Mouse (Mus musculus) hindbrain, embryonic 13.5 days (tissue): ENCODE measurements around the gene Kcnn3. TPM values are rescaled to one million over a fixed set of nuclear protein-coding genes. Genes with fewer than 3 reads are reported as not detected.
A peak's percentile ranks its signal among the peaks of the same experiment; 100 is the strongest.

Experiments used
- ATAC-seq: fragments of 200-750 bp; cut with Nextera tagmentation; 2 replicates; pipeline ENCODE4 v1.8.0; 2017; ENCODE audit warnings: moderate TSS enrichment; ENCODE audit not compliant: low FRiP score
- H3K27ac ChIP-seq: fragments of 300-500 bp; sonication (generic); 2 replicates; pipeline ENCODE4 v1.5.1; 2015; ENCODE audit warnings: inconsistent platforms, mild to moderate bottlenecking, moderate library complexity
- H3K27me3 ChIP-seq: fragments of 300-500 bp; sonication (generic); 2 replicates; pipeline ENCODE4 v1.6.1; 2015; ENCODE audit warnings: mild to moderate bottlenecking, inconsistent platforms
- H3K36me3 ChIP-seq: fragments of 300-500 bp; sonication (generic); 2 replicates; pipeline ENCODE4 v1.6.1; 2015; ENCODE audit warnings: mild to moderate bottlenecking, inconsistent platforms
- H3K4me1 ChIP-seq: fragments of 300-500 bp; sonication (generic); replicated peaks from 2 replicates; pipeline ENCODE4 v1.6.1; 2015; ENCODE audit warnings: inconsistent platforms
- H3K4me2 ChIP-seq: fragments of 300-500 bp; sonication (generic); 2 replicates; pipeline ENCODE4 v1.6.1; 2015; ENCODE audit warnings: inconsistent platforms, mild to moderate bottlenecking, moderate library complexity
- H3K4me3 ChIP-seq: fragments of 300-500 bp; sonication (generic); 2 replicates; pipeline ENCODE4 v1.5.1; 2015; ENCODE audit warnings: mild to moderate bottlenecking, inconsistent platforms
- H3K9ac ChIP-seq: fragments of 300-500 bp; sonication (generic); 2 replicates; pipeline ENCODE4 v1.6.1; 2015; ENCODE audit warnings: mild to moderate bottlenecking, inconsistent platforms
- H3K9me3 ChIP-seq: fragments of 300-500 bp; sonication (generic); 2 replicates; pipeline ENCODE4 v1.6.1; 2016; ENCODE audit warnings: inconsistent platforms
- WGBS: fragments of 180-500 bp; shearing (Covaris S2); methylation state at CpG from one replicate; pipeline ENCODE4 v1.1.7; 2015; 5-methylcytosine and 5-hydroxymethylcytosine counted together
- polyA plus RNA-seq: library from polyadenylated mRNA; unstranded; fragments of >200 nt; fragmentation: Nextera tagmentation; extraction: Ambion mirVana; gene quantifications from 2 replicates; pipeline ENCODE4 v1.2.1, GENCODE M21; 2015

Gene Kcnn3
- polyA plus RNA-seq, 1 experiment from 2014 or later = 6.6 TPM

GRCm38 (mm10) chr3:89700461-89700860 is 180.5 kb downstream of the Kcnn3 start:
- 64% methylated on average over 11 of the region's 11 CpGs for WGBS
- no peaks in the 10 kb centered on the region for H3K36me3 ChIP-seq
- H3K4me1 ChIP-seq = no peaks in the 10 kb centered on the region
- no peak overlapping the region for H3K4me2 ChIP-seq
- H3K4me3 ChIP-seq = no peak overlapping the region
- H3K27me3 ChIP-seq = 0 out of 2 replicates have a peak, but pooled peaks cover 5% of the 10 kb centered on the region
- no peak overlapping the region for H3K9ac ChIP-seq
- ATAC-seq = no peak
- no peak overlapping the region for H3K27ac ChIP-seq
- H3K9me3 ChIP-seq = no peaks in the 10 kb centered on the region

DNA sequence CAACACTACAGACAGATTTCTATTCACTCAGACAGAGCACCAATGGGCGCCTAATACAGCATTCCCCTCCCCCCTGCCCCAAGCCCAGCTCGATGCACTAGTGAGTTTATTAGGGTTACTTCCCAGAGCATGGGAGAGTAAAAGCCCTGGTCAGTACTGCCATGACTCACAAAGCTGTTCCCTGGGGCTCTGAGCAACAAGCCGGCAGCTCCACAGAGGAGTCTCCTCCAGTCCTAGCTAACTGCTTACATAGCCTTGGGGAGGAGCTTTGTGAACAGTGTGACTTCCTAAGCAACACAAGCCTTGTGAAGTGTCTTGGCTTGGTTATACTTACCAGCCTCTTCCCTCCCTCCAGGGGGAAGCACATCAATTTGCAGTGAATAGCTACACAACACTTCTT is 183.6 kb downstream of the Kcnn3 start:
- no peaks in the 10 kb centered on the region for H3K9me3 ChIP-seq
- no peak overlapping the region for H3K4me3 ChIP-seq
- no peaks in the 10 kb centered on the region for H3K27me3 ChIP-seq
- no peak overlapping the region for H3K9ac ChIP-seq
- no peaks in the 10 kb centered on the region for H3K4me1 ChIP-seq
- no peaks in the 10 kb centered on the region for H3K36me3 ChIP-seq
- 52% methylated on average over 3 of the region's 3 CpGs for WGBS
- no peak for ATAC-seq
- H3K27ac ChIP-seq = no peak overlapping the region
- no peak overlapping the region for H3K4me2 ChIP-seq

GRCm38 (mm10) chr3:89704064-89704463 is 184.1 kb downstream of the Kcnn3 start:
- H3K9me3 ChIP-seq = no peaks in the 10 kb centered on the region
- no peak overlapping the region for H3K27ac ChIP-seq
- no peak overlapping the region for H3K4me3 ChIP-seq
- H3K36me3 ChIP-seq = no peaks in the 10 kb centered on the region
- H3K9ac ChIP-seq = no peak overlapping the region
- H3K4me2 ChIP-seq = no peak overlapping the region
- H3K27me3 ChIP-seq = no peaks in the 10 kb centered on the region
- ATAC-seq = no peak
- 86% methylated on average over 6 of the region's 6 CpGs for WGBS
- no peaks in the 10 kb centered on the region for H3K4me1 ChIP-seq

- 6% methylated on average over 28 of the region's 28 CpGs for WGBS
Measured at GRCm38 (mm10) chr3:89714359-89715206, 194.6 kb downstream of the Kcnn3 start, which contains the start of gene Adar. Adar (plus strand) TSS chr3:89715022.

DNA sequence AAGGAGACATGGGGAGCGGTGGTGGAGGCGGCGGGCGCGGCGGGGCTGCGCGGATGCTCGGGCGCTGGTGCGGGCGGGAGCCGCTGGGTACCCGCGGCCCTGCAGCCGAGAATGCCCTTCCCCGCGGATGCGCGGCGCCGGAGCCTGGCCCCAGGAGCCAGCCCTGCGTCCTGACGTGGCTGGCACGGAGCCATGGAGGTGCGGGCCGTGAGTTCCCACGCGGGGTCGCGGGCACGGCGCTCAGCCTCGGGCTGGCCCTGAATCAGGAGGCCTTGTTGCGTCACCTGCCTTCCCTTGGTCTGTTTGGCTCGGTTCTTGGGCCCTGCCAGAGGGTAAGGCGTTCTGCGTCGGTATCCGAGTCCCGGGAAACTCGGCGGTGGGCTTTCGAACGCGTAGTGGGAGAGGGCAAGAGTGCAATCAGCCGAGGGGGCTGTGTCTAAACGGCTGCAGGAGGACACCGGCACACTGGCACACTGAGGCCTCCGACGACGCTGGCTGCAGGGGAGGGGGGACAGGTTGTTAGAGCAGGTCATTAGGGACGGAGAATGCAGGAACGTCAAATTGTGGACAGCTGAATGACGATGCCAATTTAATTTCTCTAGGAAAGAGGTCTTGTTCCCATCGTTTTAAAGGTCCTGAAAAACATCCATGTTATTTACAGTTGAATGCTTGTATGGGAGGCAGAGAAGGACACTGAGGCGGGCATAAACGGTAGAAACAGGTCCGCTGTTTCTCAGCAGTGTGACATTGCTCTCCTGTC is 195.4 kb downstream of the Kcnn3 start:
- peak overlapping the region; percentile 93 for H3K27ac ChIP-seq
- H3K9ac ChIP-seq = peak overlapping the region; percentile 97
- ATAC-seq = peak; percentile 83
- peak overlapping the region; percentile 97 for H3K4me3 ChIP-seq
- H3K4me2 ChIP-seq = peak overlapping the region; percentile 83
- peaks cover 13% of the 10 kb centered on the region for H3K27me3 ChIP-seq
- no peaks in the 10 kb centered on the region for H3K36me3 ChIP-seq
- WGBS = 2% methylated on average over 59 of the region's 59 CpGs
- H3K9me3 ChIP-seq = no peaks in the 10 kb centered on the region
- peaks cover 28% of the 10 kb centered on the region for H3K4me1 ChIP-seq

More at GRCm38 (mm10) chr3:89714359-89715206, 194.6 kb downstream of the Kcnn3 start, which contains the start of gene Adar:
- Histone ChIP-seq H3K27ac (peak within 1 kb of the TSS; percentile 93), H3K27me3 (peaks cover 13% of the 10 kb centered on the region), H3K9me3 (no peaks in the 10 kb centered on the region), H3K4me2 (peak within 1 kb of the TSS; percentile 83), H3K36me3 (no peaks in the 10 kb centered on the region), H3K4me1 (peaks cover 28% of the 10 kb centered on the region), H3K4me3 (peak within 1 kb of the TSS; percentile 97), H3K9ac (peak within 1 kb of the TSS; percentile 97)
- ATAC-seq = peak; percentile 92

- Histone ChIP-seq H3K36me3 (no peaks in the 10 kb centered on the region), H3K9me3 (no peaks in the 10 kb centered on the region), H3K27ac (peak overlapping the region; percentile 93), H3K4me3 (peak overlapping the region; percentile 97), H3K4me2 (peak overlapping the region; percentile 83), H3K27me3 (peaks cover 13% of the 10 kb centered on the region), H3K9ac (peak overlapping the region; percentile 97), H3K4me1 (peaks cover 33% of the 10 kb centered on the region)
- ATAC-seq = no peak
- WGBS = 53% methylated on average over 6 of the region's 6 CpGs
Measured at GRCm38 (mm10) chr3:89715967-89716256, 195.9 kb downstream of the Kcnn3 start.

DNA sequence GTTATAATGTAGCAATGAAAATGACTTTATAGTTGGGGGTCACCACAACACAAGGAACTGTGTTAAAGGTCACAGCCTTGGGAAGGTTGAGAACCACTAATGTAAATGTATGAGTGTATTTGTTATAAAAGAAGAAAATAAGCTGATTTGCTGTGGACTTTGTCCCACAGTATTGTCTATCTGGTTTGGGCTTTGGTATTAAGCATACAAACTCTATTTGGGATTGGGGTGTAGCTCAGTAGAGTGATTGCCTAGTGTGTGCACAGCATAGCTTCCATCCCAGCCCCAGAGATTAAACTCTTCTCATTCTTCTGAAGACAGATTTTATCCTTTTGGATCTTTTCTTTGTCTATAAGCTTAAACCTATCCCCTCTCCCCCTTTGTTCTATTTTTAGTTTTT is 202.1 kb downstream of the Kcnn3 start:
- Histone ChIP-seq H3K9me3 (no peaks in the 10 kb centered on the region), H3K9ac (no peak overlapping the region), H3K27ac (no peak overlapping the region), H3K4me2 (no peak overlapping the region), H3K4me3 (no peak overlapping the region), H3K4me1 (peaks cover 23% of the 10 kb centered on the region), H3K27me3 (no peaks in the 10 kb centered on the region), H3K36me3 (no peaks in the 10 kb centered on the region)
- ATAC-seq = no peak

DNA sequence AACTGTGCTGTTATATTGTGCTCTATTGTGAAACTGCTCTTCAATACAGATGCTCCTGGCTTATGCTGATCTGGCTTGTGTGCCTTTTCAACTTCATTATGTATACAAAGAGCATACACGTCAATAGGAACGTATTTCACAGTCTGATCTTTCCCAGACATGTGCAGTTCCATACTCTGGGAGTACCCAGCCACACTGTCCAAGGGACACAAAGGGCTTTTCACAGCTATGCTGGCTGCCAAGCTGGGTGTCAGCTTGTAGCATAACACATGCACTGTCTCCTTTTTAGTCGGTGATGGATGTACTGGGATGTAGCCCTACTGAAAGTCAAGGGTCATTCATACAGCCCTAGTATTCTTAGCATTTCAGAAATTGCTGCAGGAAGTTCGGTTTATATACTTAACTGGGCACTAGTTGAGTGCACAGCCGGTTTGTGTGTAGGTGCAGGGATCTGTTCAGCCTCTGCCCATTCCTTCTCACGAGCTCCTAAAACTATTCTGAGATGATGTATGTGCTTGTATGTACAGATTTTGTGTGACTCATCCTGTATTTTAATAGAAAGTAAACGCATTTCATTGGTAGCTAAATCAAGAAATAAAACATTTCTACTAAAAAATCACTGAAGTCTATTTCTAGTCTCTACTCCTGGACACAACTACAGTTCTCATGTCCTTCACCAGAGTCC is 203.6 kb downstream of the Kcnn3 start:
- Histone ChIP-seq H3K36me3 (no peaks in the 10 kb centered on the region), H3K4me2 (no peak overlapping the region), H3K9ac (no peak overlapping the region), H3K4me3 (no peak overlapping the region), H3K27me3 (no peaks in the 10 kb centered on the region), H3K4me1 (peaks cover 16% of the 10 kb centered on the region; the same call in 1 of the 2 replicates), H3K27ac (peak overlapping the region; percentile 62), H3K9me3 (no peaks in the 10 kb centered on the region)
- peak; percentile 63; the same call in 1 of the 2 replicates for ATAC-seq
- WGBS = 58% methylated on average over 7 of the region's 7 CpGs

Other genes starting within 250 kb of the Kcnn3 start
- gene Slc50a1, start 249.6 kb upstream of the Kcnn3 start, polyA plus RNA-seq = 34.6 and 38.0 TPM in 2 replicates
- 12.1 and 12.4 TPM in 2 replicates for gene Efna1, start 239.0 kb upstream of the Kcnn3 start, polyA plus RNA-seq
- gene Efna3, start 197.2 kb upstream of the Kcnn3 start, polyA plus RNA-seq = 46.8 and 49.7 TPM in 2 replicates
- 8.6 and 9.8 TPM in 2 replicates for gene Efna4, start 182.1 kb upstream of the Kcnn3 start, polyA plus RNA-seq
- 41.5 and 47.0 TPM in 2 replicates for gene Adam15, start 170.2 kb upstream of the Kcnn3 start, polyA plus RNA-seq
- gene Dcst2, start 158.2 kb upstream of the Kcnn3 start, polyA plus RNA-seq = 0.14 and 0.17 TPM in 2 replicates
- 1.1 and 1.3 TPM in 2 replicates for gene Dcst1, start 154.9 kb upstream of the Kcnn3 start, polyA plus RNA-seq
- gene Zbtb7b, start 125.4 kb upstream of the Kcnn3 start, polyA plus RNA-seq = 0.70 and 0.73 TPM in 2 replicates
- gene Lenep, start 117.4 kb upstream of the Kcnn3 start, polyA plus RNA-seq = 1.1 and 1.4 TPM in 2 replicates
- 38.5 and 39.3 TPM in 2 replicates for gene Flad1, start 108.3 kb upstream of the Kcnn3 start, polyA plus RNA-seq
- gene Cks1b, start 101.8 kb upstream of the Kcnn3 start, polyA plus RNA-seq = 116 and 121 TPM in 2 replicates
- gene Shc1, start 101.7 kb upstream of the Kcnn3 start, polyA plus RNA-seq = 24.3 and 24.4 TPM in 2 replicates
- gene Pygo2, start 90.0 kb upstream of the Kcnn3 start, polyA plus RNA-seq = 38.7 and 42.0 TPM in 2 replicates
- gene Pbxip1, start 83.5 kb upstream of the Kcnn3 start, polyA plus RNA-seq = 19.4 and 20.4 TPM in 2 replicates
- 101 and 105 TPM in 2 replicates for gene Pmvk, start 65.6 kb upstream of the Kcnn3 start, polyA plus RNA-seq
- gene Adar, start 194.9 kb downstream of the Kcnn3 start, polyA plus RNA-seq = 19.8 and 23.1 TPM in 2 replicates
- 28.1 and 30.7 TPM in 2 replicates for gene Chrnb2, start 244.5 kb downstream of the Kcnn3 start, polyA plus RNA-seq